Mouse (Mus musculus): ENCODE results near the gene Ddhd1. TPM values are rescaled to one million over a fixed set of nuclear protein-coding genes. Genes with fewer than 3 reads are reported as not detected.

The Ddhd1 gene
- polyA plus RNA-seq, 1 experiment from 2014 or later: 34.1 TPM

- Histone ChIP-seq H3K36me3 (ENCODE audit: control insufficient read depth, insufficient read depth, low read length) (no peaks in the 10 kb centered on the region), H3K4me2 (ENCODE audit: low read depth, low read length) (no peak overlapping the region), H3K27me3 (ENCODE audit: control insufficient read depth, insufficient read depth, low read length) (no peaks in the 10 kb centered on the region), H3K4me1 (ENCODE audit: control insufficient read depth, insufficient read depth, low read length) (no peaks in the 10 kb centered on the region), H3K4me3 (ENCODE audit: low read depth, low read length) (no peak overlapping the region), H3K9ac (replicated peaks; ENCODE audit: low read depth, low read length) (no peak overlapping the region), H3K9me3 (ENCODE audit: control insufficient read depth, low read length) (no peaks in the 10 kb centered on the region), H3K27ac (ENCODE audit: low read depth, low read length) (no peak overlapping the region)
- 47% methylated on average over 6 of the region's 6 CpGs for WGBS
- no peak for ATAC-seq (ENCODE audit: low read depth)
Observed at GRCm38 (mm10) chr14:45676722-45677121, 18.8 kb upstream of the Ddhd1 start.

GRCm38 (mm10) chr14:45668325-45668724, 10.4 kb upstream of the Ddhd1 start:
- ATAC-seq (ENCODE audit: low read depth): no peak
- 77% methylated on average over 4 of the region's 4 CpGs for whole genome bisulfite sequencing
- no peak overlapping the region for H3K4me2 ChIP-seq (ENCODE audit: low read depth, low read length)

GRCm38 (mm10) chr14:45667231-45667630, 9.3 kb upstream of the Ddhd1 start:
- Histone ChIP-seq H3K27me3 (ENCODE audit: control insufficient read depth, insufficient read depth, low read length) (no peaks in the 10 kb centered on the region), H3K27ac (ENCODE audit: low read depth, low read length) (no peak overlapping the region), H3K4me3 (ENCODE audit: low read depth, low read length) (no peak overlapping the region), H3K4me2 (ENCODE audit: low read depth, low read length) (no peak overlapping the region), H3K9me3 (ENCODE audit: control insufficient read depth, low read length) (no peaks in the 10 kb centered on the region), H3K36me3 (ENCODE audit: control insufficient read depth, insufficient read depth, low read length) (no peaks in the 10 kb centered on the region), H3K4me1 (ENCODE audit: control insufficient read depth, insufficient read depth, low read length) (no peaks in the 10 kb centered on the region), H3K9ac (replicated peaks; ENCODE audit: low read depth, low read length) (no peak overlapping the region)
- WGBS: 68% methylated on average over 2 of the region's 2 CpGs
- no peak for ATAC-seq (ENCODE audit: low read depth)

More at GRCm38 (mm10) chr14:45668325-45668724, 10.4 kb upstream of the Ddhd1 start:
- H3K36me3 ChIP-seq (ENCODE audit: control insufficient read depth, insufficient read depth, low read length): no peaks in the 10 kb centered on the region
- no peaks in the 10 kb centered on the region for H3K27me3 ChIP-seq (ENCODE audit: control insufficient read depth, insufficient read depth, low read length)
- no peak overlapping the region for H3K27ac ChIP-seq (ENCODE audit: low read depth, low read length)
- H3K9ac ChIP-seq (replicated peaks; ENCODE audit: low read depth, low read length): no peak overlapping the region
- no peak overlapping the region for H3K4me3 ChIP-seq (ENCODE audit: low read depth, low read length)
- H3K4me1 ChIP-seq (ENCODE audit: control insufficient read depth, insufficient read depth, low read length): no peaks in the 10 kb centered on the region
- H3K9me3 ChIP-seq (ENCODE audit: control insufficient read depth, low read length): no peaks in the 10 kb centered on the region

GRCm38 (mm10) chr14:45661575-45661974, 3.6 kb upstream of the Ddhd1 start:
- 49% methylated on average over 5 of the region's 5 CpGs for WGBS

GRCm38 (mm10) chr14:45660315-45660714, 2.4 kb upstream of the Ddhd1 start:
- no peaks in the 10 kb centered on the region for H3K27me3 ChIP-seq (ENCODE audit: control insufficient read depth, insufficient read depth, low read length)
- H3K36me3 ChIP-seq (ENCODE audit: control insufficient read depth, insufficient read depth, low read length): no peaks in the 10 kb centered on the region
- no peak overlapping the region for H3K27ac ChIP-seq (ENCODE audit: low read depth, low read length)
- H3K4me3 ChIP-seq (ENCODE audit: low read depth, low read length): no peak overlapping the region
- H3K9me3 ChIP-seq (ENCODE audit: control insufficient read depth, low read length): no peaks in the 10 kb centered on the region
- H3K9ac ChIP-seq (replicated peaks; ENCODE audit: low read depth, low read length): no peak overlapping the region
- H3K4me2 ChIP-seq (ENCODE audit: low read depth, low read length): no peak overlapping the region
- peaks cover 16% of the 10 kb centered on the region for H3K4me1 ChIP-seq (ENCODE audit: control insufficient read depth, insufficient read depth, low read length)
- 100% methylated on average over 1 of the region's 1 CpGs for WGBS
- ATAC-seq (ENCODE audit: low read depth): no peak

More at GRCm38 (mm10) chr14:45661575-45661974, 3.6 kb upstream of the Ddhd1 start:
- Histone ChIP-seq H3K4me3 (ENCODE audit: low read depth, low read length) (no peak overlapping the region), H3K27ac (ENCODE audit: low read depth, low read length) (no peak overlapping the region), H3K4me2 (ENCODE audit: low read depth, low read length) (no peak overlapping the region), H3K9ac (replicated peaks; ENCODE audit: low read depth, low read length) (no peak overlapping the region), H3K9me3 (ENCODE audit: control insufficient read depth, low read length) (no peaks in the 10 kb centered on the region), H3K36me3 (ENCODE audit: control insufficient read depth, insufficient read depth, low read length) (no peaks in the 10 kb centered on the region), H3K27me3 (ENCODE audit: control insufficient read depth, insufficient read depth, low read length) (no peaks in the 10 kb centered on the region), H3K4me1 (ENCODE audit: control insufficient read depth, insufficient read depth, low read length) (0 out of 2 replicates have a peak, but pooled peaks cover 3% of the 10 kb centered on the region)
- ATAC-seq (ENCODE audit: low read depth): no peak

- peak overlapping the region; percentile 95 for H3K27ac ChIP-seq (ENCODE audit: low read depth, low read length)
- ATAC-seq (ENCODE audit: low read depth): peak; percentile 57
- H3K27me3 ChIP-seq (ENCODE audit: control insufficient read depth, insufficient read depth, low read length): no peaks in the 10 kb centered on the region
- peak overlapping the region; percentile 89 for H3K4me3 ChIP-seq (ENCODE audit: low read depth, low read length)
- peaks cover 30% of the 10 kb centered on the region for H3K4me1 ChIP-seq (ENCODE audit: control insufficient read depth, insufficient read depth, low read length)
- H3K36me3 ChIP-seq (ENCODE audit: control insufficient read depth, insufficient read depth, low read length): no peaks in the 10 kb centered on the region
- H3K9me3 ChIP-seq (ENCODE audit: control insufficient read depth, low read length): no peaks in the 10 kb centered on the region
- WGBS: under 1% methylated on average over 65 of the region's 69 CpGs
- peak overlapping the region; percentile 86 for H3K4me2 ChIP-seq (ENCODE audit: low read depth, low read length)
- H3K9ac ChIP-seq (replicated peaks; ENCODE audit: low read depth, low read length): peak overlapping the region; percentile 94
Observed at GRCm38 (mm10) chr14:45656831-45657640, 907 bp downstream of the Ddhd1 start.

- Histone ChIP-seq H3K27ac (ENCODE audit: low read depth, low read length) (no peak overlapping the region), H3K4me1 (ENCODE audit: control insufficient read depth, insufficient read depth, low read length) (peaks cover 33% of the 10 kb centered on the region), H3K9ac (replicated peaks; ENCODE audit: low read depth, low read length) (peak overlapping the region; percentile 21; the same call in 1 of the 2 replicates), H3K9me3 (ENCODE audit: control insufficient read depth, low read length) (no peaks in the 10 kb centered on the region), H3K36me3 (ENCODE audit: control insufficient read depth, insufficient read depth, low read length) (no peaks in the 10 kb centered on the region), H3K4me2 (ENCODE audit: low read depth, low read length) (peak overlapping the region; percentile 86), H3K27me3 (ENCODE audit: control insufficient read depth, insufficient read depth, low read length) (no peaks in the 10 kb centered on the region), H3K4me3 (ENCODE audit: low read depth, low read length) (peak overlapping the region; percentile 89)
- WGBS: 79% methylated on average over 13 of the region's 13 CpGs
- ATAC-seq (ENCODE audit: low read depth): no peak
Observed at GRCm38 (mm10) chr14:45654876-45655416, 3.0 kb downstream of the Ddhd1 start.

GRCm38 (mm10) chr14:45653756-45654155, 4.2 kb downstream of the Ddhd1 start:
- H3K9ac ChIP-seq (replicated peaks; ENCODE audit: low read depth, low read length): no peak overlapping the region
- H3K4me3 ChIP-seq (ENCODE audit: low read depth, low read length): no peak overlapping the region
- no peak for ATAC-seq (ENCODE audit: low read depth)
- no peaks in the 10 kb centered on the region for H3K36me3 ChIP-seq (ENCODE audit: control insufficient read depth, insufficient read depth, low read length)
- no peaks in the 10 kb centered on the region for H3K9me3 ChIP-seq (ENCODE audit: control insufficient read depth, low read length)
- peak overlapping the region; percentile 86; the same call in 1 of the 2 replicates for H3K4me2 ChIP-seq (ENCODE audit: low read depth, low read length)
- WGBS: 76% methylated on average over 2 of the region's 2 CpGs
- H3K27me3 ChIP-seq (ENCODE audit: control insufficient read depth, insufficient read depth, low read length): no peaks in the 10 kb centered on the region
- no peak overlapping the region for H3K27ac ChIP-seq (ENCODE audit: low read depth, low read length)
- peaks cover 33% of the 10 kb centered on the region for H3K4me1 ChIP-seq (ENCODE audit: control insufficient read depth, insufficient read depth, low read length)
